Mouse (Mus musculus) liver, embryonic 14 days (tissue): ENCODE results near the gene Neurod1. TPM values are rescaled to one million over a fixed set of nuclear protein-coding genes. Genes with fewer than 3 reads are reported as not detected.

Experiments used
- polyA plus RNA-seq: library from polyadenylated mRNA; depleted of rRNA; stranded (reverse); fragments of >200 nt; gene quantifications from 2 replicates; pipeline ENCODE4 v1.2.3, GENCODE M21; 2012; rRNA removed

Gene Neurod1
- polyA plus RNA-seq, result 0.01 TPM in 1 of 2 replicates, not detected in the other

DNA sequence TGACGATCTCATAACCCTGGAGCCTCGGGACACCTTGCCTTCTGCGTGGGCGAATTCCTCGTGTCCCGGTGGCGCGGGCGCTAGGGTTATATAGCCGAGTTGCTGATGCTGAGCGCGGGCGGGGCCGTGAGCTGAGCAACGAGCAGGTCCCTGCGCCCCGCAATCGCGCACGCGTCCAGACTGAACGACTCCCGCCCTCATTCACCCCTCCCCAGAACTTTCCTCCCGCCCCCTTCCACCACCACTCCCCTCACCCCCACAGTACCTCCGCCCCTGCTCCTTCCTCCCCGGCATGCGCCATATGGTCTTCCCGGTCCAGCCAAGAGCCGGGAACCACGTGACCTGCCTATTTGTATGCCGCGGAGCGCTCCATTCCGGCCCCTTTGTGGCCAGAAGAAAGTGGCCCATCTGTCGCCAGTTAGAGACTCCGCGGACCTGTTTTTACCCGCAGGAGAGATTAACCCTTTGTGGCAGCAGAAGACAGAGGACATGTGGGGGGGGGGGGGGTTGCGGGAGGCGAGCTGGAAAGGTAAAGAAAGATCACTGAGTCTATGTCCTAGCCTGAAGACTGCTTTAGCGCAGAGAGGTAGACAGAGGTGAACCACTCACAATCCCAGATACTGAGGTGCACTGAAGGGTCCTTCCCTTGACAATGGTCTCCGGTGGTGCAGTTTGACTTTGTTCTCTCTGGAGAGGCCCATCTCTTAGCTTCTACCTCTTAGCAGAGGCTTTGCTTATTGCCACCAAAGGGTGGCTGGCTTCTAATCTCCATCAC lies at the start of gene Neurod1, which contains the start of gene Cerkl:
Neurod1 (minus strand) TSS at position 177 of the 775 bp plus-strand sequence.
Cerkl (minus strand) TSS at position 211 of the 775 bp plus-strand sequence.

Other genes starting within 250 kb of the Neurod1 start
- 18.5 and 21.7 TPM in 2 replicates for gene Itga4, start 201.3 kb downstream of the Neurod1 start, polyA plus RNA-seq
- 1.3 and 1.4 TPM in 2 replicates for gene Cerkl, start within 50 bp of the Neurod1 start, polyA plus RNA-seq
- 1.4 and 2.1 TPM in 2 replicates for gene Itprid2, start 178.6 kb upstream of the Neurod1 start, polyA plus RNA-seq